Mouse (Mus musculus): ENCODE results near the gene Prr5l.

GRCm38 (mm10) chr2:101695584-101695983 is 187.2 kb downstream of the Prr5l start:
- TF ChIP-seq POLR2A (IDR thresholded peaks at IDR 0.05; ENCODE audit: control insufficient read depth, extremely low read depth, insufficient read depth, low read length, poor library complexity), result no peak
- TF ChIP-seq CTCF (IDR thresholded peaks at IDR 0.05; ENCODE audit: borderline replicate concordance, control insufficient read depth, extremely low read depth, insufficient read depth, low read length, poor library complexity), result no peak

All from thymus, adult 2 months (tissue).